11 mouse cellular contexts compared by ENCODE assay signal in genomic region chr4:120885208-120886120, GRCm38 (mm10). TPM values are rescaled to one million over a fixed set of nuclear protein-coding genes. Genes with fewer than 3 reads are reported as not detected.
DNase-seq lines count a peak whose midpoint lies in the region; ATAC-seq and TF ChIP-seq lines count a peak whose summit lies in the region.
"Had no signal": no experiment of that assay in that cellular context is flagged by ENCODE, and none has a peak within 500 bp of the region (broad histone marks: within the 10 kb centered on the region; RNA-seq: fewer than 3 reads in every experiment).

No protein-coding gene starts in this region.

- no peak for TF ChIP-seq EP300 in liver, postnatal 0 days (IDR thresholded peaks at IDR 0.05; ENCODE audit: low read depth)

- no peak for ATAC-seq in heart, embryonic 14.5 days (ENCODE audit: insufficient number of reproducible peaks, insufficient read depth, low FRiP score, low read depth)
- ATAC-seq in liver, postnatal 0 days = peak; percentile 59; the same call in 1 of the 2 replicates
- no peak for ATAC-seq in forebrain, embryonic 16.5 days
- ATAC-seq: intestine, embryonic 16.5 days; Patski had no signal

- no peak for TF ChIP-seq CTCF in liver, postnatal 0 days (IDR thresholded peaks at IDR 0.05; ENCODE audit: low read depth)

- H3K4me1 ChIP-seq in heart, embryonic 14.5 days (ENCODE audit: control insufficient read depth in 2 of 2, insufficient read depth in 2 of 2, low read length in 2 of 2) = peaks cover 11 to 19% of the 10 kb centered on the region in 2 experiments
- H3K4me1 ChIP-seq in liver, postnatal 0 days (ENCODE audit: insufficient read depth) = peaks cover 9% of the 10 kb centered on the region
- peaks cover 24% of the 10 kb centered on the region for H3K4me1 ChIP-seq in forebrain, embryonic 16.5 days (replicated peaks; ENCODE audit: control insufficient read depth, insufficient read depth, low read length)

- H3K4me2 ChIP-seq in heart, embryonic 14.5 days (ENCODE audit: low read length) = peak overlapping the region; percentile 51
- H3K4me2 ChIP-seq in liver, postnatal 0 days (ENCODE audit: low read depth, low read length) = no peak overlapping the region
- H3K4me2 ChIP-seq in forebrain, embryonic 16.5 days (ENCODE audit: low read length) = 0 out of 2 replicates have a peak overlapping the region, but pooled peaks have one; percentile 3

- H3K4me3 ChIP-seq in heart, embryonic 14.5 days (ENCODE audit: control insufficient read depth in 1 of 2, insufficient read depth in 1 of 2, low read depth in 1 of 2, low read length in 2 of 2) = peak overlapping the region in 1 of 2 experiments; percentile 10; a peak in 1 of 4 replicates
- no peak overlapping the region for H3K4me3 ChIP-seq in liver, postnatal 0 days (ENCODE audit: low read depth, low read length)
- no peak overlapping the region for H3K4me3 ChIP-seq in forebrain, embryonic 16.5 days (replicated peaks; ENCODE audit: low read length)

- H3K27me3 ChIP-seq in heart, embryonic 14.5 days (ENCODE audit: control insufficient read depth, insufficient read depth, low read length) = no peaks in the 10 kb centered on the region
- 0 out of 2 replicates have a peak, but pooled peaks cover 2% of the 10 kb centered on the region for H3K27me3 ChIP-seq in liver, postnatal 0 days (ENCODE audit: insufficient read depth, low read length)
- H3K27me3 ChIP-seq in forebrain, embryonic 16.5 days (replicated peaks; ENCODE audit: control insufficient read depth, insufficient read depth, low read length) = no peaks in the 10 kb centered on the region
- H3K27me3 ChIP-seq: Patski had no signal

- DNase-seq in heart, postnatal 36 days = no peak
- DNase-seq in liver, postnatal 0 days = no peak
- DNase-seq in liver = no peak
- peak; percentile 65 for DNase-seq in embryo, embryonic 11 days
- no peak for DNase-seq in gastrocnemius, adult 8-10 months (ENCODE audit: low spot score in 2 of 2)
- DNase-seq: cerebellum, postnatal 25 days; gastrocnemius, postnatal 25 days had no signal

- no peaks in the 10 kb centered on the region for H3K36me3 ChIP-seq in heart, embryonic 14.5 days (ENCODE audit: control insufficient read depth, insufficient read depth, low read length)
- H3K36me3 ChIP-seq in liver, postnatal 0 days (replicated peaks; ENCODE audit: insufficient read depth, low read length) = no peaks in the 10 kb centered on the region
- no peaks in the 10 kb centered on the region for H3K36me3 ChIP-seq in forebrain, embryonic 16.5 days (ENCODE audit: control insufficient read depth, insufficient read depth)

- 11% methylated on average over 13 of the region's 13 CpGs for WGBS in heart, embryonic 14.5 days
- 46% methylated on average over 13 of the region's 13 CpGs for WGBS in liver, postnatal 0 days (ENCODE audit: insufficient replicate concordance)
- WGBS in forebrain, embryonic 16.5 days = 35% methylated on average over 13 of the region's 13 CpGs

- intact Hi-C loops in heart, postnatal 36 days (cut with DNase I) = loop anchor here (2.0 to 5.0 kb wide), 3 partner anchors 33 to 293 kb away; no protein-coding TSS in a partner anchor

- H3K9me3 ChIP-seq in heart, embryonic 14.5 days (ENCODE audit: control insufficient read depth, low read length) = no peaks in the 10 kb centered on the region
- H3K9me3 ChIP-seq in liver, postnatal 0 days (ENCODE audit: low read length) = no peaks in the 10 kb centered on the region
- no peaks in the 10 kb centered on the region for H3K9me3 ChIP-seq in forebrain, embryonic 16.5 days (ENCODE audit: control insufficient read depth, low read length)

- H3K27ac ChIP-seq in heart, embryonic 14.5 days (replicated peaks in 1 of 2; ENCODE audit: control insufficient read depth in 1 of 2, insufficient read depth in 1 of 2, low read depth in 2 of 2, low read length in 2 of 2) = no peak overlapping the region
- H3K27ac ChIP-seq in liver, postnatal 0 days (ENCODE audit: low read depth) = no peak overlapping the region
- H3K27ac ChIP-seq in forebrain, embryonic 16.5 days (ENCODE audit: low read length) = no peak overlapping the region; the same call in 1 of the 2 replicates

- no peak overlapping the region for H3K9ac ChIP-seq in heart, embryonic 14.5 days (ENCODE audit: low read length)
- H3K9ac ChIP-seq in liver, postnatal 0 days (replicated peaks) = no peak overlapping the region
- H3K9ac ChIP-seq in forebrain, embryonic 16.5 days (replicated peaks; ENCODE audit: low read depth, low read length) = no peak overlapping the region

RNA-seq across cellular contexts. Expression of gene Rims3, which starts 30.8 kb away (rescaled TPM):
- polyA plus RNA-seq in heart, embryonic 14.5 days (2014; fragmentation: Nextera tagmentation; extraction: Ambion mirVana) = 0.31 and 0.43 TPM in 2 replicates
- under 1 TPM; 0.06 to 0.08 TPM for total RNA-seq in heart, postnatal 36 days (2021)
- 0.26 and 0.31 TPM in 2 replicates for polyA plus RNA-seq in liver, postnatal 0 days (2015; fragmentation: Nextera tagmentation; extraction: Ambion mirVana)
- 9.6 and 14.1 TPM in 2 replicates for polyA plus RNA-seq in forebrain, embryonic 16.5 days (2015; fragmentation: Nextera tagmentation; extraction: Ambion mirVana)
- under 1 TPM in 2 of 4 experiments, not detected in 2; 0.02 to 0.11 TPM for total RNA-seq in gastrocnemius, adult 8-10 months (2022)
- polyA plus RNA-seq: Patski had no signal

RNA-seq across cellular contexts. Expression of gene Exo5, which starts 39.4 kb away (rescaled TPM):
- 8.1 and 10.8 TPM in 2 replicates for polyA plus RNA-seq in heart, embryonic 14.5 days (2014; fragmentation: Nextera tagmentation; extraction: Ambion mirVana)
- total RNA-seq in heart, postnatal 36 days (2021) = 1 to 10 TPM; 2.7 to 5.0 TPM
- polyA plus RNA-seq in liver, postnatal 0 days (2015; fragmentation: Nextera tagmentation; extraction: Ambion mirVana) = 3.7 TPM in 2 replicates
- polyA plus RNA-seq in forebrain, embryonic 16.5 days (2015; fragmentation: Nextera tagmentation; extraction: Ambion mirVana) = 44.6 and 44.9 TPM in 2 replicates
- 1 to 10 TPM in 3 of 4 experiments, under 1 TPM in 1; 0.87 to 2.8 (median 1.5) TPM for total RNA-seq in gastrocnemius, adult 8-10 months (2022)

RNA-seq across cellular contexts. Expression of gene Nfyc, which starts 54.1 kb away (rescaled TPM):
- polyA plus RNA-seq in heart, embryonic 14.5 days (2014; fragmentation: Nextera tagmentation; extraction: Ambion mirVana) = 104 and 107 TPM in 2 replicates
- 10 to 100 TPM; 54.8 to 63.6 TPM for total RNA-seq in heart, postnatal 36 days (2021)
- 30.4 and 32.0 TPM in 2 replicates for polyA plus RNA-seq in liver, postnatal 0 days (2015; fragmentation: Nextera tagmentation; extraction: Ambion mirVana)
- polyA plus RNA-seq in forebrain, embryonic 16.5 days (2015; fragmentation: Nextera tagmentation; extraction: Ambion mirVana) = 96.5 and 107 TPM in 2 replicates
- 10 to 100 TPM; 38.3 to 42.7 (median 38.3) TPM for total RNA-seq in gastrocnemius, adult 8-10 months (2022)
